Mouse (Mus musculus): Measurements from ENCODE around the gene Ywhag.

Ywhag gene

DNA sequence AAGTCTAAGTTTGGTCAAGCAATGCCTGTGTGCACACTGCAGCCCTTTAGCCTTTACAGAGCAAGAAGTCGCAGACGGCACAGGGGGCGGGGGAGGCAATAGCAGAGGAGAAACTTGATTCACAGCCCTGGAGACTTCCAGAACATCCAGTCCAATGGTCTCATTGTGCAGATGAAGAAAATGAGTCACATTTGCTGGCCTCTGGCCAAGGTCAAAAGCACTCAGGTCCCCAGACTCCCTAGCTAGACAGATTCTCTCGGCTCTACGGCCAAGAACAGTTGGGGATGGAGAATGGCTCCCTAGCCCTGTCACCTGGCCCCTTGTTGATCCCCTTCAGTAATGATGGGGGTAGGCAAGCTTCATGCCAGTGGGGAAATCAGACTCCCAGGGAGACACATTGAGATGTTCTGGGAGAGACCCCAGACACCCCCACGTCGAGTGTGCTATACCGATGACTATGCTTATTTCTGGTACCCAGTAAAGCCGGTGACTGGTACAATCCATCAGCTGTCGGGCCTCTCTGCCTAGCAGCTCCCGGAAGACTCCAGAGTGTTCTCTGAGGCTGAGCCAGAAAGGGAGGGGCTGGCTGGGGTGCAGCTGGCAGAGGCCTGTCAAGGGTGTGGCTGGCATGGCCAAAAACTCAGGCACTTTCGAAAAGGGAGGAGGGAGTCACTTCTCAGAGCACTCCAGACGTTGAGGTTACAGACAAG lies 54.8 kb downstream of the Ywhag start:
- peak; percentile 99 for DNase-seq

DNA sequence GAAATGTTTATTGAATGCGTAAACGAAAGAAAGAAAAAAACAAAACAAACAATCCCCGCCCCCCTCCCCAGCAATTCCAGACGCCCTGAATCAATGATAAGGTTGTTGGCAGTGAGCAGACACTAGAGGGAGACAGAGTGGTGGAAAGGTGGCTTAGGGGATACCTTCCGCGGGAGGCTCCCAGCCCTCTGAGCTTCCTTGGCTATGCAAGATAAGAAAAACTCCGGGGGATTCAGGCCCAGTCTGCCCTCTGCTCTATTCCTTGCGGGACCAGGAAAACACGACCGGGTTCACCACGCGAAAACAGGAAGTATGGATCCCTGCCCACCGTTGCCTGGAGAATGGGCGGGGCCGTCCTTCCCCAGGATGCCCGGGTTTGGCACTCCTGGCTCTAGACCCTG lies 56.6 kb downstream of the Ywhag start:
- peak; percentile 99 for DNase-seq

DNA sequence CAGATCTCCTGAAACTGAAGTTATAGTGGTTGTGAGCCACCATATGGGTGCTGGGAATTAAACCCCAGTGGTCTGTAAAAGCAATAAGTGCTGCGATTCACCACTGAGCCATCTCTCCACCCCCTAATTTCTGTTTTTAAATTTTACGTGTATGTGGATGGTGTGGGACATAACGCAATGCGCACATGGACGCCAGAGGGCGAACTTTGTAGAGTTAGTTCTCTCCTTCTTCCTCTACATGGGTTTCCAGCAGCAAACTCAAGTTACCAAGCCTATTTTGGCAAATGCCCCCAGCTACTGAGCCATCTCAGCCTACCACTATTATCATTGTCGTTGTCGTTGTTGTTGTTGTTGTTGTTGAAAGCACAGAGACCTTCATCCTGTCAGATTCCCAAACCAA lies 57.2 kb downstream of the Ywhag start:
- peak; percentile 96 for DNase-seq

- peak; percentile 70 for DNase-seq
These were observed 60.7 kb downstream of the Ywhag start for GRCm38 (mm10) chr5:135873753-135874152.

- DNase-seq = peak; percentile 85
These were observed 61.4 kb downstream of the Ywhag start for GRCm38 (mm10) chr5:135872996-135873395.

DNA sequence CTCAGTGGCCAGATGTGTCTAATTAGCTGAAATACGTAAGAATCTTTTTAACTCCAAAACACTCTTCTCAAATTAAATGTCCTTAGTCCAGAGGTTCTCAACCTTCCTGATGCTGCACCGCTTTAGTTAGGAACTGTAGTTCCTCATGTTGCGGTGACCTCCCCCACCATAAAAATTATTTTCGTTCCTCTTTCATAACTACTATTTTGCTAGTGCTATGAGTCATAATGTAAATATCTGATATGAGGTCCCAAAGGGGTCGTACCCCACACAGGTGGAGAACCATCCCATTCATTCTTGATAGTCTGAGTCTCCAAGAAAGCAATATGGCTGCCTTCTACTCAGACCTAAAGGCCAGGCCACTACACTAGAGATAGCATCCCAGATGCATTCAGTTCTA lies 63.9 kb downstream of the Ywhag start:
- DNase-seq = no peak

- peak; percentile 90 for DNase-seq
These were observed 64.6 kb downstream of the Ywhag start for GRCm38 (mm10) chr5:135869661-135870423.

DNA sequence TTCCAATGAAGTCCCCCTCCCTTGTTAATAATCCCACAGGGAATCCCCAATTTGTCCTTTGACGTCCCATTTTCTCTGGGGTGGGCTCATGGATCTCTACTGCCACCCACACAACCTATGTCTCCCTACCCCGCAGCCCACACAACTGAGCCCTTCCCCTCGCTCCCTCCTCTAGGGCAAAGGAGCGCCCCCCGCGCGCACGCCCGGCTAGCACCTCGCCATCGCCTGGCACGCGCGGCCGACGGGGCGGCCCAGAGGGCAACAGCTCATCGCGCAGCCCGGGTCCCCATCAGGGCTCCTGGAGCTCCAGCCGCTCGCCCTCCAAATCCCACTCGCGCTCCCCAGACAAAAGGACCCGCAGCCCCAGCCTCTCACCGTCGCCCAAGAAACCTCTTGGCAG lies 65.8 kb downstream of the Ywhag start:
- peak; percentile 87 for DNase-seq

DNA sequence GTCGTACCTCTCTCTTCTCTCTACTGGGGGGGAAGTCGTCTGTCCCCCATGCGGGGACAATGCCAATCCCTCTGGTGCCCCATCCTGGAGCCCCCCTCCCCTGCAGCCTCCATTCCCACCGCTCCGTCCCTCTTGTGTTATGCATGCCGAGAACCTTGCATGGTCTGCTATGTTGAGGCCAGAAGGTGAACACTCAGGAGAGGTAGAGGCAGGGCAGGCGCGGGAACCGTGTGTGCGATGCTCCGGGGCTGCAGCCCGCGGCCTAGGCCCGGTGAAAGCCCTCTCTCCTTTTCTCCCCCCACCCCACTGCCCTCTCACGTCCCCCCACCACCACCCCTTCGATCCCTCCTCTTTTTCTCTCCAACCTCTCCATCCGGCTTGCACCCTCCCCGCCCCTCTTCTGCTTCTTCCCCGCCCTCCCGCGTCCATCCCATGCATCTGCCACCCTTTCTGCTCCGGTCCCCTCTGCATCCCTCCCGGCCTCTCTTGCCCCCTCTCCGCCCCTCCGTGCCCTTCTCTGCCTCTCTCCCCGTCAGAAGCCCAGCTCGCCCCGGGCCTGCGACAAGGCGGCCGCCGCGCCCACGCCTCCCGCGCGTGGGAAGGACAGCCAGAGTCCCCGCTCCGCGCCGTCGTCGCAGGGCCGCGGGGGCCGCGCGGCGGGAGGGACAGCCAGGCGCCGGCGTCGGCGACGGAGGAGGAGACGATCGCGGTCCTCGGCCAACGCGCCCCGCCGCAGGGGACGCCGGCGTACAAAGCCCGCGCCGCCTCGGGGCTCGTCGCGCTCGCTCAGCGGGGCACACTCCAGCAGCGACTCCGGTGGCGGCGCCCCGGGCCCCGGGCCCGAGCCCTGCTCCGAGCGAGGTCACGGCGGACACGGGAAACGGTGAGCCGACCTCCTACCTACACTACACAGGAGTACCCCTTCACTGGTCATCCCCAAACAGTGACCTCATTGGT lies 66.5 kb downstream of the Ywhag start:
- DNase-seq = peak; percentile 86

DNA sequence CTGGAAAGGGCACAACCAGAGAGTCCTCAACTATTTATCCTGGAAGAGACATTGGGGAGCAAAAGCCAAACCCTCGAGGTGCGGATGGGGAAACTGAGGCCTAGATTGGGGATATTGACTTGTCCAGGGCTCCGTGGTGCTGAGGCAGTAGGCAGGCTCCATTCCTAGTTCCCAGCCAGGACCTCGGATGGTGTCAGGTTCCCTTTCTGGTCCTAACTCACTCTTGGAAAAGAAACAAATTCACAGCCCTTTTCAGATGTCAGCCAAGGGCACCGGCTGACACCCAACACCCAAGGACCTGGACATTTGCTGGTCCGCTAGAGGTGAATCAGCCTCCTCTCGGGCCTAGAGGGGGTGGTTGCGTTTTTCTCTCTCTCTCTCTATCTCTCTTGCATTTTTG lies 67.8 kb downstream of the Ywhag start:
- no peak for DNase-seq
